Mouse (Mus musculus): ENCODE results near the gene Stard8. TPM values are rescaled to one million over a fixed set of nuclear protein-coding genes. Genes with fewer than 3 reads are reported as not detected.
"Not testable (repeated sequence)": the region's sequence is repeated elsewhere in the genome, so short reads cannot be mapped to it uniquely, and the experiment has no call there.

Gene Stard8
- polyA plus RNA-seq (2015; fragmentation: Nextera tagmentation; extraction: Ambion mirVana), result 3.6 TPM in 2 replicates

GRCm38 (mm10) chrX:99003046-99003445 lies at the start of gene Stard8:
Gene Stard8, plus strand, starts transcription at chrX:99003248.
- no peaks in the 10 kb centered on the region for H3K36me3 ChIP-seq (ENCODE audit: control insufficient read depth, insufficient read depth)
- WGBS, result 44% methylated on average over 9 of the region's 9 CpGs
- no peak for ATAC-seq
- H3K4me3 ChIP-seq (ENCODE audit: low read depth, low read length), result peak within 1 kb of the TSS; percentile 9; the same call in 1 of the 2 replicates
- TF ChIP-seq CTCF (IDR thresholded peaks at IDR 0.05; ENCODE audit: low read depth), result no peak
- no peaks in the 10 kb centered on the region for H3K4me1 ChIP-seq (replicated peaks; ENCODE audit: control insufficient read depth, insufficient read depth, low read length)
- H3K4me2 ChIP-seq (replicated peaks; ENCODE audit: low read depth), result 0 out of 2 replicates have a peak within 1 kb of the TSS, but pooled peaks have one; percentile 13
- peaks cover 5% of the 10 kb centered on the region; the same call in 1 of the 2 replicates for H3K27me3 ChIP-seq (replicated peaks; ENCODE audit: control insufficient read depth, insufficient read depth, low read length)
- no peaks in the 10 kb centered on the region for H3K9me3 ChIP-seq (ENCODE audit: control insufficient read depth)
- no peak within 1 kb of the TSS for H3K9ac ChIP-seq (ENCODE audit: low read depth, low read length)
- H3K27ac ChIP-seq (ENCODE audit: low read depth, low read length), result no peak within 1 kb of the TSS

DNA sequence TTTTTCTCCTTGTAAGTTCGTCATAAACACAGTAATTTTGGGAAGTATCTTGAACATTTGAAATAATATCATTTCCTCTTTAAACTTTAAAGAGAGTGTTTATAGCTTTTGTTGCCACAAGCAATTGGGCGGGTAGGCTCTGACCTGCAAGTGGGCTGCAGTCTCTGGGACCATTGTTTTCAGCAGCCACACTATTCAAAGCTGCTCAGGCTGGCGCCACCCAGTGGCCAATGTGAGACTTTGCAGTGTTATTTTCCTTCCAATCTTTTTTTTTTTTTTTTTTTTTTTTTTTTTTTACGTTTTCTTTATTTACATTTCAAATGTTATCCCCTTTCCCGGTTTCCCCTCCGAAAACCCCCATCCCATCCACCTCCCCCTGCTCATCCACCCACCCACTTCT lies 49.1 kb upstream of the Stard8 start:
- Histone ChIP-seq H3K9ac (ENCODE audit: low read depth, low read length) (no peak overlapping the region), H3K27me3 (replicated peaks; ENCODE audit: control insufficient read depth, insufficient read depth, low read length) (no peaks in the 10 kb centered on the region), H3K9me3 (ENCODE audit: control insufficient read depth) (no peaks in the 10 kb centered on the region), H3K27ac (ENCODE audit: low read depth, low read length) (no peak overlapping the region), H3K4me2 (replicated peaks; ENCODE audit: low read depth) (no peak overlapping the region), H3K36me3 (ENCODE audit: control insufficient read depth, insufficient read depth) (no peaks in the 10 kb centered on the region), H3K4me3 (ENCODE audit: low read depth, low read length) (no peak overlapping the region), H3K4me1 (replicated peaks; ENCODE audit: control insufficient read depth, insufficient read depth, low read length) (no peaks in the 10 kb centered on the region)
- no peak for ATAC-seq
- peak; percentile 70 for TF ChIP-seq CTCF (IDR thresholded peaks at IDR 0.05; ENCODE audit: low read depth)
- 22% methylated on average over 5 of the region's 6 CpGs for WGBS

DNA sequence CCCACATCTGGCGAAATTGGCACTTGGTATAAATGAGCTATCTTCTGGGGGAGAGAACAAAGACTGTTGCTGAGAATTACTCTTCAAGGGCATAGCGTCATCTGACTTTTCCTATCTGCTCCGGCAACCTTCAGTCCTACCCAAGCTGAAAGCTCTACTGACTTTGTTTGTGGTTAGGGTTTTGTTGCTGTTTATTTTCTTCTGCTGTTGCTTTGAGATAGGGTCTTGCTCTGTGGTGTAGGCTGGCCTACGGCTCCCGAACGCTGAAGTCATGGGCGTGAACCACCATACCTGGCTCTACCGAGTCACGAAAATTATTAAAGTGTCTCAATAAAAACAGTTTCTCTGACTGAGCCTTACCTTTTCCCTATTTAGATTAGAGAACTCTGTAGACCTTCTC lies 44.8 kb upstream of the Stard8 start:
- Histone ChIP-seq H3K36me3 (ENCODE audit: control insufficient read depth, insufficient read depth) (no peaks in the 10 kb centered on the region), H3K27ac (ENCODE audit: low read depth, low read length) (no peak overlapping the region), H3K27me3 (replicated peaks; ENCODE audit: control insufficient read depth, insufficient read depth, low read length) (no peaks in the 10 kb centered on the region), H3K4me2 (replicated peaks; ENCODE audit: low read depth) (no peak overlapping the region), H3K9ac (ENCODE audit: low read depth, low read length) (no peak overlapping the region), H3K4me1 (replicated peaks; ENCODE audit: control insufficient read depth, insufficient read depth, low read length) (no peaks in the 10 kb centered on the region), H3K4me3 (ENCODE audit: low read depth, low read length) (no peak overlapping the region), H3K9me3 (ENCODE audit: control insufficient read depth) (no peaks in the 10 kb centered on the region)
- 90% methylated on average over 9 of the region's 9 CpGs for WGBS
- no peak for ATAC-seq
- TF ChIP-seq CTCF (IDR thresholded peaks at IDR 0.05; ENCODE audit: low read depth), result no peak

DNA sequence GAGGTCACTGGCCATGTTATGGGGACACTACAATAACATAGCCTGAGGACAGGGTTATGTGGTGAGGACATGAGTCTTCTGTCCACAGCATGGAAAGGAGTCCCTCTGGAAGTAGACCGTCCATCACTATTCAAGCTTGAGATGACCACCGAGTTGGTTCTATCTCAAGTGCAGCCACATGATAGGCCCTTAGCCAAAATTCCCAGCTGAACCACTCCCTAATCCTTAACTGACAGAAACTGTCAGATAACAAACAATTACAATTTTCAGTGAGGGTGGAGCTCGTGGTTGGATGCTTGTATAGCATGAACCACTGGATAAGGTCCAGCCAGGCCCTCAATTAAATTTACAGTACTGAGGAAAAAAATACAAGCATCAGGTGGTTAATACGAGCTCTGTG lies 44.0 kb upstream of the Stard8 start:
- 69% methylated on average over 4 of the region's 4 CpGs for WGBS
- Histone ChIP-seq H3K9ac (ENCODE audit: low read depth, low read length) (no peak overlapping the region), H3K27ac (ENCODE audit: low read depth, low read length) (no peak overlapping the region), H3K4me2 (replicated peaks; ENCODE audit: low read depth) (no peak overlapping the region), H3K27me3 (replicated peaks; ENCODE audit: control insufficient read depth, insufficient read depth, low read length) (no peaks in the 10 kb centered on the region), H3K4me3 (ENCODE audit: low read depth, low read length) (no peak overlapping the region), H3K36me3 (ENCODE audit: control insufficient read depth, insufficient read depth) (no peaks in the 10 kb centered on the region), H3K4me1 (replicated peaks; ENCODE audit: control insufficient read depth, insufficient read depth, low read length) (no peaks in the 10 kb centered on the region), H3K9me3 (ENCODE audit: control insufficient read depth) (no peaks in the 10 kb centered on the region)
- TF ChIP-seq CTCF (IDR thresholded peaks at IDR 0.05; ENCODE audit: low read depth), result no peak
- no peak for ATAC-seq

GRCm38 (mm10) chrX:98963742-98964141 lies 39.3 kb upstream of the Stard8 start:
- TF ChIP-seq CTCF (IDR thresholded peaks at IDR 0.05; ENCODE audit: low read depth), result no peak
- ATAC-seq, result no peak
- Histone ChIP-seq H3K36me3 (ENCODE audit: control insufficient read depth, insufficient read depth) (no peaks in the 10 kb centered on the region), H3K9me3 (ENCODE audit: control insufficient read depth) (no peaks in the 10 kb centered on the region), H3K4me2 (replicated peaks; ENCODE audit: low read depth) (no peak overlapping the region), H3K9ac (ENCODE audit: low read depth, low read length) (no peak overlapping the region), H3K27ac (ENCODE audit: low read depth, low read length) (no peak overlapping the region), H3K27me3 (replicated peaks; ENCODE audit: control insufficient read depth, insufficient read depth, low read length) (no peaks in the 10 kb centered on the region), H3K4me1 (replicated peaks; ENCODE audit: control insufficient read depth, insufficient read depth, low read length) (no peaks in the 10 kb centered on the region), H3K4me3 (ENCODE audit: low read depth, low read length) (no peak overlapping the region)

DNA sequence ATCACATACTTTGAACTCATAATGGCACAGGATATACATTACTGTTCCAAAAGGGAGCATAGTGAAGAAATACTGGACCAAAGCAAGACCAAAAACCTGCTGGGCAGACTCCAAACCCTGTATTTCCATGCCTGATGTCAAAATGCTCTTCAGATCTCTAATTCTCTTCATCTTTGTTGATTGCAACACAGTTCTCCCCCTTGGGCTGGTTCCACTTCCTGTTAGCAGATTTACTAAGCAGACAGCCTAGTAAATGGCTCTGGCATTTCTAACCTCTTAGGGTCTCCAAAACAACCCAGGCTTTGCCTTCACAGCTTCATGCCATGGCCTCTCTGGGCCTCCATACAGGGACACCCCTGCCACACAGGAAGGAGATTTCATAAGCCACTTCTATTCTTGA lies 38.5 kb upstream of the Stard8 start:
- Histone ChIP-seq H3K27ac (ENCODE audit: low read depth, low read length) (no peak overlapping the region), H3K27me3 (replicated peaks; ENCODE audit: control insufficient read depth, insufficient read depth, low read length) (no peaks in the 10 kb centered on the region), H3K4me2 (replicated peaks; ENCODE audit: low read depth) (no peak overlapping the region), H3K9ac (ENCODE audit: low read depth, low read length) (no peak overlapping the region), H3K4me1 (replicated peaks; ENCODE audit: control insufficient read depth, insufficient read depth, low read length) (no peaks in the 10 kb centered on the region), H3K4me3 (ENCODE audit: low read depth, low read length) (no peak overlapping the region), H3K9me3 (ENCODE audit: control insufficient read depth) (no peaks in the 10 kb centered on the region), H3K36me3 (ENCODE audit: control insufficient read depth, insufficient read depth) (no peaks in the 10 kb centered on the region)
- no peak for TF ChIP-seq CTCF (IDR thresholded peaks at IDR 0.05; ENCODE audit: low read depth)
- ATAC-seq, result no peak

DNA sequence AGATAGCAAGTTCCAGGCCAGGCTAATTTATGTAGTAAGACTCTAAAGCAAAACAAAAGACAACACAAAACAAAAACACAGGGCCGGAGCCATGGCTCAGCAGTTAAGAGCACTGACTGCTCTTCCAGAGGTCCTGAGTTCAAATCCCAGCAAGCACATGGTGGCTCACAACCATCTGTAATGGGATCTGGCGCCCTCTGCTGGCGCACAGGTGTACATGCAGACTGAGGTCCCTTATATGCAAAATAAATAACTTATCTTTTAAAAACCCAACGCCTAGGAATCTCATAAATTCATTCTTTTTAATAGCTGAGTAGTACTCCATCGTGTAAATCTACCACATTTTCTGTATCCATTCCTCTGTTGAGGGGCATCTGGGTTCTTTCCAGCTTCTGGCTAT lies 16.4 kb upstream of the Stard8 start:
- TF ChIP-seq CTCF (IDR thresholded peaks at IDR 0.05; ENCODE audit: low read depth), result peak; percentile 49
- WGBS, result 51% methylated on average over 5 of the region's 5 CpGs
- not testable (repeated sequence) for H3K4me1 ChIP-seq (replicated peaks; ENCODE audit: control insufficient read depth, insufficient read depth, low read length); H3K4me2 ChIP-seq (replicated peaks; ENCODE audit: low read depth); H3K9me3 ChIP-seq (ENCODE audit: control insufficient read depth); H3K36me3 ChIP-seq (ENCODE audit: control insufficient read depth, insufficient read depth); H3K27me3 ChIP-seq (replicated peaks; ENCODE audit: control insufficient read depth, insufficient read depth, low read length); H3K4me3 ChIP-seq (ENCODE audit: low read depth, low read length); H3K27ac ChIP-seq (ENCODE audit: low read depth, low read length); ATAC-seq; H3K9ac ChIP-seq (ENCODE audit: low read depth, low read length)
